Mouse (Mus musculus) ES-E14 (cell line): ENCODE results near the gene Rpl13. TPM values are rescaled to one million over a fixed set of nuclear protein-coding genes. Genes with fewer than 3 reads are reported as not detected.

Source experiments
- DNase-seq: peaks from one replicate; pipeline ENCODE4 v3.0.0-alpha.2; 2013; ENCODE audit warnings: low read depth, low spot score
- H3K27ac ChIP-seq: 2 replicates; pipeline ENCODE4 v1.5.1; 2012; ENCODE audit warnings: low read depth, mild to moderate bottlenecking, low read length, moderate library complexity, mixed read lengths; ENCODE audit not compliant: poor library complexity, insufficient read depth, severe bottlenecking
- H3K36me3 ChIP-seq: 2 replicates; pipeline ENCODE4 v1.6.1; 2012; ENCODE audit warnings: mild to moderate bottlenecking, low read length, moderate library complexity, mixed read lengths; ENCODE audit not compliant: control insufficient read depth, poor library complexity, insufficient read depth, severe bottlenecking
- H3K4me1 ChIP-seq, 2 experiments: fragments of 150-350 bp in 1 of 2; sonication (generic) in 1 of 2; 2 replicates each; pipeline ENCODE4 v1.6.1; 2012; ENCODE audit warnings: low read length in 2 of 2, mild to moderate bottlenecking in 1 of 2, mixed read lengths in 1 of 2; ENCODE audit not compliant: control insufficient read depth in 2 of 2, insufficient read depth in 2 of 2, poor library complexity in 1 of 2
- H3K4me3 ChIP-seq, 2 experiments: fragments of 150-350 bp in 1 of 2; sonication (generic) in 1 of 2; 2 replicates each; pipeline ENCODE4 v1.5.1; 2012; ENCODE audit warnings: low read length in 2 of 2, low read depth in 1 of 2, mild to moderate bottlenecking in 1 of 2, mixed read lengths in 1 of 2; ENCODE audit not compliant: insufficient read depth in 1 of 2, poor library complexity in 1 of 2, severe bottlenecking in 1 of 2
- H3K9ac ChIP-seq: 2 replicates; pipeline ENCODE4 v1.6.1; 2012; ENCODE audit warnings: low read depth, mild to moderate bottlenecking, low read length, mixed read lengths; ENCODE audit not compliant: poor library complexity, insufficient read depth, severe bottlenecking
- H3K9me3 ChIP-seq: fragments of 150-350 bp; sonication (generic); 2 replicates; pipeline ENCODE4 v1.6.1; 2012; ENCODE audit warnings: low read depth, mild to moderate bottlenecking, low read length; ENCODE audit not compliant: control insufficient read depth, insufficient read depth
- CHD2 ChIP-seq: IDR thresholded peaks from 2 replicates; pipeline ENCODE4 v1.6.1; 2014; ENCODE audit warnings: mild to moderate bottlenecking, low read depth, low read length, inconsistent platforms
- HCFC1 ChIP-seq: IDR thresholded peaks from 2 replicates; pipeline ENCODE4 v1.6.1; 2012; ENCODE audit warnings: low read length, inconsistent platforms, borderline replicate concordance; ENCODE audit not compliant: insufficient read depth
- MAFK ChIP-seq: IDR thresholded peaks from 2 replicates; pipeline ENCODE4 v1.6.1; 2014; ENCODE audit warnings: mild to moderate bottlenecking, low read depth, low read length, inconsistent platforms; ENCODE audit not compliant: insufficient read depth
- ZC3H11A ChIP-seq: IDR thresholded peaks from 2 replicates; pipeline ENCODE4 v1.6.1; 2012; ENCODE audit warnings: low read depth, mild to moderate bottlenecking, inconsistent platforms, low read length, borderline replicate concordance
- ZNF384 ChIP-seq: IDR thresholded peaks from 2 replicates; pipeline ENCODE4 v1.6.1; 2012; ENCODE audit warnings: low read depth, low read length, inconsistent platforms
- in situ Hi-C, 2 experiments: fragments of 600-800 bp; cut with MboI; formaldehyde crosslinking; loops; one replicate each; pipeline ENCODE4 v1.15.1; 2025; ENCODE audit warnings: low sequenced_read_pairs in 2 of 2, inconsistent platforms in 1 of 2; ENCODE audit not compliant: unreplicated experiment in 2 of 2
- total RNA-seq: library from RNA; depleted of rRNA; stranded (reverse); fragments of 300-350 nt; gene quantifications from 2 replicates; pipeline ENCODE4 v1.2.3, GENCODE M21; 2012

The Rpl13 gene
- total RNA-seq, 1 experiment = 2,912 TPM

- Histone ChIP-seq H3K4me3 (peak within 1 kb of the TSS; percentile 59 to 66), H3K36me3 (no peaks in the 10 kb centered on the region), H3K9me3 (no peaks in the 10 kb centered on the region), H3K4me1 (peaks cover 0 to 3% of the 10 kb centered on the region in 2 experiments; a peak in 1 of 4 replicates), H3K27ac (no peak within 1 kb of the TSS), H3K9ac (0 out of 2 replicates have a peak within 1 kb of the TSS, but pooled peaks have one; percentile 4)
- no peak for TF ChIP-seq HCFC1
- TF ChIP-seq ZNF384 = no peak
- TF ChIP-seq ZC3H11A = no peak
- TF ChIP-seq MAFK = no peak
- TF ChIP-seq CHD2 = no peak
- no peak for DNase-seq
- in situ Hi-C loops = no loop called here
Measured at GRCm38 (mm10) chr8:123117127-123117731, 15.1 kb downstream of the Rpl13 start, which contains the start of gene Cpne7. Gene Cpne7, plus strand, starts transcription at chr8:123117374.

GRCm38 (mm10) chr8:123117744-123118143, 15.6 kb downstream of the Rpl13 start:
- Histone ChIP-seq H3K9ac (0 out of 2 replicates have a peak overlapping the region, but pooled peaks have one; percentile 4), H3K4me1 (peaks cover 0 to 3% of the 10 kb centered on the region in 2 experiments; a peak in 1 of 4 replicates), H3K4me3 (peak overlapping the region; percentile 59 to 66), H3K27ac (no peak overlapping the region), H3K36me3 (no peaks in the 10 kb centered on the region), H3K9me3 (no peaks in the 10 kb centered on the region)
- in situ Hi-C loops = no loop called here
- TF ChIP-seq ZC3H11A = no peak
- no peak for TF ChIP-seq MAFK
- no peak for DNase-seq

GRCm38 (mm10) chr8:123122059-123122458, 19.9 kb downstream of the Rpl13 start:
- Histone ChIP-seq H3K27ac (no peak overlapping the region), H3K9ac (no peak overlapping the region), H3K4me1 (peaks cover 2 to 9% of the 10 kb centered on the region in 2 experiments; a peak in 1 of 4 replicates), H3K36me3 (no peaks in the 10 kb centered on the region), H3K4me3 (no peak overlapping the region), H3K9me3 (no peaks in the 10 kb centered on the region)
- TF ChIP-seq ZNF384 (no peak), ZC3H11A (no peak), CHD2 (no peak), HCFC1 (no peak), MAFK (no peak)
- DNase-seq = no peak
- in situ Hi-C loops = no loop called here

- no peak overlapping the region for H3K9ac ChIP-seq
- no peak for DNase-seq
- H3K4me3 ChIP-seq = no peak overlapping the region
- in situ Hi-C loops = no loop called here
- H3K27ac ChIP-seq = no peak overlapping the region
- H3K36me3 ChIP-seq = no peaks in the 10 kb centered on the region
- H3K4me1 ChIP-seq = peaks cover 2 to 9% of the 10 kb centered on the region in 2 experiments; a peak in 1 of 4 replicates
- TF ChIP-seq HCFC1 = no peak
- TF ChIP-seq CHD2 = no peak
- TF ChIP-seq ZNF384 = no peak
- no peak for TF ChIP-seq ZC3H11A
- no peak for TF ChIP-seq MAFK
- H3K9me3 ChIP-seq = no peaks in the 10 kb centered on the region
Measured at GRCm38 (mm10) chr8:123122670-123123069, 20.5 kb downstream of the Rpl13 start.
